Mouse (Mus musculus) NIH3T3 (cell line): ENCODE results near the gene Thsd1.
A peak's percentile ranks its signal among the peaks of the same experiment; 100 is the strongest.
"Not testable (repeated sequence)": the region's sequence is repeated elsewhere in the genome, so short reads cannot be mapped to it uniquely, and the experiment has no call there.

Source experiments
- DNase-seq: peaks from one replicate; pipeline ENCODE4 v3.0.0-alpha.2; 2012; ENCODE audit warnings: low read depth

The Thsd1 gene

DNA sequence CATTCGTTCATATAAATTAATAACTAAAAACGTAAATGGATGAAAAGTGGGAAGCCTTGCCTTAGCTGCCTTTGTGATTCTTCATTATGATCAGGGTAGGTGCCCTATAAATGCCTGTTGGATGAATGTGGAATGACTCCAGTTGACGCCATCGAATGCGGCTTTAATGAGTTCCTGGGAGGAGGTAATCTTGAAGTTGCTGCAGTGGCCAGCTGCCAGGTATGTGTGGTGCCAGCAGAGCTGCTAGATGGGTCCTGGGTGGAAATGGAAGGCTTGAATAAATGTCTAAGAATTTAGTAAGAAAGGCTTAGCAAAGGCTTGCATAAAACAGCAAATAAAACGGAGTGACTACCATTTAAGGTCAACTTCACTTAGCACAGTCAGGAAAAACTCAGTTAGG lies 37.7 kb downstream of the Thsd1 start:
- DNase-seq, result peak; percentile 22

DNA sequence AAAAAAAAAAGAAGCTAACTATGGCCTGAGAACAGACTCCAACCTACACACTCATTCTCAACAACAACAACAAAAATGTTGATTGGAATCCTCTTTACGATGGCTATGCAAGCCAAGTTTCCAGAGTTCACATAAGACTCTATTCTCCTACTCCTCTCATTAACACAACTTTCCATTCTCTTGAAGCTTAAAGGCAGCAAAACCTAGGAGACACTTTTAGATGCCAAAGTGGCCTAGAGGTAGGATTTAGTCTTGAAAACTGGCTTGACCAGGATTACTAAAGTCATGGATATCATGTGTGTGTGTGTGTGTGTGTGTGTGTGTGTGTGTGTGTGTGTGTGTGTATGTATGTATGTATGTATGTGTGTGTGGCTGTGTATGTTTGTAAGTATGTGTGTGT lies 38.1 kb downstream of the Thsd1 start:
- no peak for DNase-seq

DNA sequence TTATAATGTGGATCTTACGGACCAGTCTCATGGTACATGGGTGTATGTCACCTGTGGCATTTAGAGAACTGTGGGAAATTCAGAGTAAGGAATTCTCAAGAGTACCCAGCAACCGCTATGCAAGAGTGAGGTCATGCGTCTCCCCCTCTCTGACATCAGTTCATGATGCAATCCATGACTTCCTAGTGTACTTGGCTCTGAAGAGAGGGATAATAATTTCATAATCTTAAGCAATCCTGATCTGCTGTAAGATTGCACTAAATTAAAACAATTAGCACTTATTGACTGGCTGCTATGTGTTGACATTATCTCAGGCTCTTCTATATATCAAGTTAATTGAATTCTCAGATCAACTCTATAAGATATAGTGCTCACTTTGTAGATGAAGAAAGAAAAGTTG lies 39.7 kb downstream of the Thsd1 start:
- DNase-seq, result no peak

DNA sequence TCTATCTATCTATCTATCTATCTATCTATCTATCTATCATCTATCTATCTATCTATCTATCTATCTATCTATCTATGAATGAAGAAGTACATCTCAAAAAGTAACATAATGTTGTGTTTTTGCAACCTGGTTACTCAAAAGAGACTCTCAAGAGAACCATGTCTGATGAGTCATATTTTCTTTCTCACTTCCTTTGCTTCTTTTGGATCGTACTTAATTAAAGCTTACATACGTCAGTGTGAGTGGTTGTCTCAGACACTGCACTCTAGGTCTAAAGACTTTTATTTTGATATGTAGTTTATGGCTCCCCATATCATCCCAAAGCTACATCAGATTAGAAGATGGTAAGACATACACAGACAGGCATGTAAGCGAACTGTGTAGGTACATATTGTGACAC lies 46.0 kb downstream of the Thsd1 start:
- no peak for DNase-seq

DNA sequence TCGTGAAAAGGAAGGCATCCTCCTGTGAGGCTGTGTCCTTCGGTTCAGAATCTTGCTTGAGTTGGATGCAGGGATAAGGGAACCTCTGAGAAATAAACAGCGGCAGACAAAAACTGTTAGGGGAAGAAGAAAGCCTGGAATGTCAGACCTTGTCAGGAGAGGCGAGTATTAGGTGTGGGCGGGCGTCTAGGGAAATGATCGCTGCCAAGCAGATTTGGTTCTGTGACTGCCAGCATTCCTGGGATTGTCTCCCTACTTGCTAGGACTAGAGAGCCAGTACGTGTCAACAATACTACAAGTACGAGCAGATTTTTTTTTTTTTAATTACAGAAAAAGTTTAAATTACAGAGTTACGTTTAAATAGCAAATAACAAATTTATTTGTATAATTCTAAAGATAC lies 47.5 kb downstream of the Thsd1 start:
- no peak for DNase-seq

DNA sequence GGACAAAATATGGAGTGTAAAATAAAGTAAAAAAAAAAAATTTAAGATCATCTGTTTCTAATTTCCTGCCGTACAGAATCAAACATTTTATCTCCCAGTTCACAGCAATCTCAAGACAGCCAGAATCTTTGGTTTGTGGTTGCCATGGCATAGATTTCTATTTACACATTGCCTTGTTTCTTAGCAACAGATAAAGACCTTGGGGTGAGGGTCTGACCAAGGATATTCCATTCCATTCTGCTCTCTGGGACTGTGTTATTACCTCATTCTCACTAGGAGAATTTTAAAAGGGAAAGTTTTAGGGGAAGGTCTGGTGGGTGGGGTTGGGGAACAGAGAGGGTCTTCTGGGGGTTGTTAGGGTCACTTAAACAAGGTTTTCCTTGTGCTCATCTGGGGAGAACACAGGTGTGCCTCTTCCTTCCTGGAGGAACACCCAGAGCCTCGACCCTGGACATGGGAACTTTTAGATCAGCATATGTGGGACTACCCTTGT lies 55.9 kb downstream of the Thsd1 start, which contains the start of gene Tpte:
Gene Tpte (plus strand): TSS at position 443 of the 493 bp plus-strand sequence.
- DNase-seq, result no peak

DNA sequence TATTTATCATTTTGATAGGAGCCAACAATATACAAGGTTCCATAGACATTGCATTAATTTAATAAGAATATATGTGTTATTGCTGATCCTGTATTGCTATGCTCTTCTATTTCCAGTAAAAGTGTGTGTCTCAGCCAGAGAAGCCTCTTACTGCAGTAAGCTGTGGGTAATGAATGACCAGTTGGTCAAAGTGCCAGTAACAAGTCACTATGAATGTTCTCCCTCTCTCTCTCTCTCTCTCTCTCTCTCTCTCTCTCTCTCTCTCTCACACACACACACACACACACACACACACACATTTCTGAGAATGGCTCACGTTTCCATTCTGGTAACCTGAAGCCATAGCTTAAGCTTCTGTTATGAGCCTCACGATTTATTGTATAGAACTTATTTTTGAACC lies 75.2 kb downstream of the Thsd1 start:
- DNase-seq, result no peak

DNA sequence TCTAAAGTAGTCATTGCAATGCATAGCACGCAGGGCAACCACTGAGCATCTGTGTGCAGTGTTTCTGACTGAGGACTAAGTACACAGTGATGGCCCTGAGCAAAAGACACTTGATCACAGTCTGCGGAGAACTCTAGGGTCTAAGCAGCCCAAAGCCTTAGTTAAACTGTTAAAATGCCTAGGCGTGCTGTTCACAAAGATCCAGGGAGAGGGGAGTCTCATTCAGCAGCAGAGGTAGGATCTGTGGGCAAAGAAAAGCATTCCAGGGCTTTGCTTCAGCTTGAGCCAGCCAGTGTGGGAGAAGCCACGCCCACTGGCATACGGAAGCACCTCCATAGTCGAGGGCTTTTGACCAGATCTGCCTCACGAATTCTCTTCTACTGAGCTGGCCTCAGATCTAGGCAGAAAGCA lies 75.8 kb downstream of the Thsd1 start:
- peak; percentile 10 for DNase-seq

DNA sequence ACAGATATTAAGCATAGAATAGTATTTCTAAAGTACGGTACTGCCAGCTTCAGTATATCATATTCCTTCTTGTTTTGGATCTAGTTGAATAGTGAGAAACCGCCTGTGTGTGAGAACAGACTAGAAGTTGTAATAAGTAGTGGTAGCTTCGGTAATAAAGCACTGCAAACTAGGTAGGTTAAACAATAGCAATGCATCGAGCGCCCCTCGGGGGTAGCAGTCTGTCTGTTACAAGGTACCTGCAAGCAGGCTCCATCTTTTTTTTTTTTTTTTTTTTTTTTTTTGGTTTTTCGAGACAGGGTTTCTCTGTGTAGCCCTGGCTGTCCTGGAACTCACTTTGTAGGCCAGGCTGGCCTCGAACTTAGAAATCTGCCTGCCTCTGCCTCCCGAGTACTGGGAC lies 76.9 kb downstream of the Thsd1 start:
- not testable (repeated sequence) for DNase-seq

DNA sequence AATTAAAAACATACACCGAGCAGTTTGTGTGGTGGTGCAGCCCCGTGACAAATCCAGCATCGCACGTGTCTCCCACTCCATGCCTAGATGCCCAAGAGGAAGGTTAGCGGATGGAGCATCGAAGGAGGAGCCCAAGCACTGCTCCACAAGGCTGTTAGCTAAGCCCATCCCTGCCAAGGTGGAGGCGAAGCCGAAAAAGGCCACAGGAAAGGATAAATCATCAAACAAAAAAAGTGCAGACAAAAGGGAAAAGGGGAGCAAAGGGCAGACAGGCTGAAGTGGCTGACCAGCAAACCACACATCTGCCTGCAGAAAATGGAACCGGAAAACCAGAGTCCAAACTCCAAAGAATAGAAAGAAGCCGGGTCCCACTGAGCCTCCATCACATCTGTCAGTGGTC lies 79.9 kb downstream of the Thsd1 start:
- DNase-seq, result no peak
